Mouse (Mus musculus): ENCODE measurements at regions not wholly inside any gene's neighbourhood (a gene's known extent, or its start where the extent isn't known, plus 50 kb on each side); places are given as distances from the start of the nearest gene placed in this dataset.

DNA sequence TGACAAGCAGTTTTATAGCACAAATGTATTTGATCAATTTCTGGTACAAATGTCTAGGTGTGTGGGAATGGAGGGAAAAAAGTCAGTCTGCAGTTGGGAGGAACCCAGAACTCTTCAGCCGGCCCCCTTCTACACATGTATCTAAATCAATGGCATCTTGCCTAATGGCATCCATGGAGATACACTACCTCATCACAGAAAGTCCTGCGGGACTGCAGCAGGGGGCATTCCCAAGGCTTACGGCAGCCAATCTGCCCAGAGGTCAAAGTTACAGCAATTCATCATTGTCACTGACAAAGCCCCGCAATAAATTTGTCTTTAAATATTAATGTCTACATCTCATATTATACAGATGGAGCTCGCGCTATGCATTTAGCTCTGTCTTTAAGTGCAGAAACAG lies 135.7 kb upstream of the Arhgap5 start:
- no peak overlapping the region for H3K4me3 ChIP-seq
- intact Hi-C loops (cut with DNase I) = no loop called here
- no peak for DNase-seq
- H3K27ac ChIP-seq = no peak overlapping the region
- no peak for TF ChIP-seq CTCF (IDR thresholded peaks at IDR 0.05)

DNA sequence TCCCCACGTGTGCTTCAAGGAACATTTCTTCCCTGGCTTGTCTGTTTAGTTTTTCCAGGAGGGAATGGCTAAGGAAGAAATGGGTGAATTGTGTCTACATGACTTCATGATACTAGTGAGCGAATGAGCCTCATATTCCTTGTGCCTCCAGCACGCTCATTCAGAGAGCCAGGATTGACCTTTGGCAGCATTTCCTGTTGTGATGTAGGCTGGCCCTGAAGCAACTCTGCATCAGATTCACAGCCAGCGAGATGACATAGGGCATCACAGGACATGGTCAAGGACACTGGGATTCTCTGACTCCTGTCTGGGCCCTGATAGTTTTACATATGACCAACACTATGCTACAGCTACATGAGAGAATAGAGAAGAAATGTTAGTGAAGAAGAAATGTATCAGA lies 135.3 kb upstream of the Arhgap5 start:
- intact Hi-C loops (cut with DNase I) = no loop called here
- H3K4me3 ChIP-seq = no peak overlapping the region
- H3K27ac ChIP-seq = no peak overlapping the region
- no peak for DNase-seq
- TF ChIP-seq CTCF (IDR thresholded peaks at IDR 0.05) = no peak

DNA sequence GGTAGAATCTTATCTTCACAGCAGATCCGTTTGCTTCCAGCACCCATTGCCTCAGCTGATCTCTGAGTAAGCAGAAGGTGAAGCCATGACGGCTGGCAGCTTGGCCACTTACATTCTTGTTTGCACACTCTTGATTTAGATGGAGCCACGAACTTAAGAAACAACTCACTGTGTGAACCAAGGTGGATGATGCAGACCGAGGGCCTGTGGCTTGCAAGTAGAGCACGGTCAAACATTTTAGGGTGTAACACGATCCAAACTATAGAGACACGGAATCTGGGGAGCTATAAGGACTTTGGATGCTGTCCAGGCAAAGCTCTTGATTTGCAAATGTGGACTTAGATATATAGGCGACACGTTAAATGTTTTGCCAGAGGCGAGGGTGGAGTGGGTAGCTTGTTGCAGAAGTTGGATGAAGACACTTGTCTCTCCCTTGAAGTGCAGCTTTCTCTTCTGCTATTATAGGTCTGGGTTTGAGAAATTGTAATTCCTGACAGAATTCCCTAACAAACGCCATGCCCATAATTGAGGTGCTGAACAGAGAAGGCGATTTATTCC lies 133.5 kb upstream of the Arhgap5 start:
- no peak for TF ChIP-seq CTCF (IDR thresholded peaks at IDR 0.05)
- intact Hi-C loops (cut with DNase I) = no loop called here

DNA sequence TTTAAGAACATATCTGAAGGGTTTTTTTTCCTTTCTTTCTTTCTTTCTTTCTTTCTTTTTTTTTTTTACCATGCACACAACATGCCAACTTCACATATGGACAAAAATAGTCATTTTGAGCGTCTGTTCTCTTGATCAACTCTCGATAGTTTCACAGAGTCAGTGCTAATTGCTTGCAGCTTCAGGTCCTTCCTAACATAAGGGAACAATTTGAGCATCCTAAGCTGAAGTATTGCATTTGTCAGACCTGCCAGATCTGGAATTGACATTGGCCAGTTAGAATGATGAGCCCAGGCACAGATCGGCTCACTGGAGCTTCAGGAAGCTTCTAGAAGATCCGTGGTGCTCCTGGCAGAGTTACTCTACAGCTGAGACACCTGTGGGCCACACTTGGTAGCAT lies 128.7 kb upstream of the Arhgap5 start:
- DNase-seq = no peak
- Histone ChIP-seq H3K4me3 (no peak overlapping the region), H3K27ac (no peak overlapping the region)
- intact Hi-C loops (cut with DNase I) = no loop called here
- no peak for TF ChIP-seq CTCF (IDR thresholded peaks at IDR 0.05)

More for the DNA sequence above, 133.5 kb upstream of the Arhgap5 start:
- H3K4me3 ChIP-seq = no peak overlapping the region
- H3K27ac ChIP-seq = no peak overlapping the region
- DNase-seq = no peak

DNA sequence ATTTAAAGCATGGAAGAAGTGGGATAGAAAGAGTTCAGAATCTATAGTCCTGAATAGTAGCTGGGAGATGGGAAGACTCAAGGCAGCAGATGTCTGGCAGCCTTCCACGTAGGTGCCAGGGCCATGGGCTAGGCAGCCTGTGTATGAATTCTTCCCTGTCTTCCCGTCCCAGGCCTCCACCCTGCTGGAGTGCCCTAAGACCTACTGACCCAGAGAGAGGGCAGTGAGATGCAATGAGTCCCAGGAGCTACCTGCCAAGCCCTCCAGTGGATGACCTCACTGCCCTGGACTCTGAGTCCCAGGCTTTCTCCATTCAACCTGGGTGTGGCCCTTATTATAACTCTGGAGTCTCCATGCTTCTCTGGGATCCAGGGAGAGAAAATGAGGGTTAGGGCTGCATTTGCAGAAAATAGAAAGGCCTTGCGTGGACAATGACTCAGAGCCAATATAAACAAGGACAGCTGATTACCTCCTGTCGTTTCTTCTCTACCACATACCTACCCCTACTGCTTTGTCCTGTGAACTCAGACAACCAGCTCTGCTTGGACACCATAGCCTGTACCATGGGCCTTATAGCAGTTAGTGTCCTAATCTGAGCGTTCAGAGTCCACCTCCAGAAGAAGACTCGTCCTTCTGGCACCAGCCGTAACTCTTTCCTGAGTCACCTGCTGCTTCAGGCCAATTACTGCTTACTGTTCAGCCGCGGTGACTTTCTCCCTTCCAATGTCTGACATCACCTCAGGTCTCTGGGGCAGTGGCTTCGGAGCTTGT lies 126.9 kb upstream of the Arhgap5 start:
- H3K27ac ChIP-seq = no peak overlapping the region
- H3K4me3 ChIP-seq = no peak overlapping the region
- DNase-seq = no peak
- TF ChIP-seq CTCF (IDR thresholded peaks at IDR 0.05) = no peak
- intact Hi-C loops (cut with DNase I) = no loop called here

DNA sequence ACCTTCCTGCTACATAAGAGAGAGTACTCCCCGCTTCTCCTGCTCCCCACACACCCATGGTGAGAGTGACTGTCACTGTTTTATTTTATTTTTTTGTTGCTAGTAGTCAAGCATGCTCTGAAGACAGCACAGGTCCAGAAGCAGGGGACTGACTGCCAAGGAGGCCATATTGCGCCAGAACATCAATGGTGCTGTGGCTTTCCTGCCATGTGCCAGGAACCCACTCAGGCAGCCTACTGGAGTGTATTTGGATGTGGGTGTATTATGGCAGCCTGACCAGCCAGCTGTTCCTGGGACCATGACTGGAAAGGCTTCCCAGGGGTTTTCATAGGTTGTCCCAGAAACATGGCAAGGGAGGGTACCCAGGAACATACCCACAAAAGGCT lies 126.3 kb upstream of the Arhgap5 start:
- TF ChIP-seq CTCF (IDR thresholded peaks at IDR 0.05) = no peak
- Histone ChIP-seq H3K27ac (no peak overlapping the region), H3K4me3 (no peak overlapping the region)
- intact Hi-C loops (cut with DNase I) = no loop called here
- no peak for DNase-seq

DNA sequence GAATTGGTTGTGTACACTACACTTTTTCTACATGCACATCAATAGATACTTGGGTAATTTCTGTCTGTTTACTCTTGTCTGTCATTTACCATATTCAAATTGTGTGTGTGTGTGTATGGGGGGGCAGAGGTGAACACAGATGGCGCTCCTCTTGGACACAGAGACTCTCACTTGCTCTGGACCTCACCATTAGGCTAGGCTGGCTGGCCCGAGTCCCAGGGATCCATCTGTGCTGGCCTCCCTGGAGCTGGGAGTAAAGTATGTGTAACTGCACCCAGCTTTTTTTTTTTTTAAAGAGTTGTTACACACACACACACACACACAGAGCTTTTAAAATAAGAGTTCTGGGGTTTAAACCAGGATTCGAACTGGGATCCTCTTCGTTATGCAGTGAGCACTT lies 124.5 kb upstream of the Arhgap5 start:
- intact Hi-C loops (cut with DNase I) = no loop called here
- peak; percentile 43 for DNase-seq
- H3K27ac ChIP-seq = no peak overlapping the region
- no peak for TF ChIP-seq CTCF (IDR thresholded peaks at IDR 0.05)
- H3K4me3 ChIP-seq = no peak overlapping the region

DNA sequence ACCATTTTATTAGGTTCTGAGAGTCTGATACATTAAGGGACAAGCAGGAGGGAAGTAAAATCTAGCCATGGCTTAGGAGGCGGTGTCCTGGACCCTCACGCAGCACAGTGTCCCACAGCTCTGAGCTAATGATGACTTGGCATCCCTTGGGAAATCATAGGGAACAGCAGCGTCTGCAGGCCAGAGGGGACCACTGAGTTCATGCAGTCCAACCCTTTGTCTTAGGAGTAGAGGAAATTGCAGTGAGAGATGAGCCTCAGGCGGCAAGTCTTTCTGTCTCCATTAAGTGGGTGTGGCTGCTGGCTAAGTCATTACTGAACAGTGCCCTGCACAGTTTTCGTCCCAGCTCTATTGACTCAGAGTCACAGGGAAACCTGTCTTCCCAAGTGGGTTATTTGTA lies 123.8 kb upstream of the Arhgap5 start:
- intact Hi-C loops (cut with DNase I) = no loop called here
- no peak for DNase-seq
- H3K27ac ChIP-seq = no peak overlapping the region
- no peak for TF ChIP-seq CTCF (IDR thresholded peaks at IDR 0.05)
- no peak overlapping the region for H3K4me3 ChIP-seq

DNA sequence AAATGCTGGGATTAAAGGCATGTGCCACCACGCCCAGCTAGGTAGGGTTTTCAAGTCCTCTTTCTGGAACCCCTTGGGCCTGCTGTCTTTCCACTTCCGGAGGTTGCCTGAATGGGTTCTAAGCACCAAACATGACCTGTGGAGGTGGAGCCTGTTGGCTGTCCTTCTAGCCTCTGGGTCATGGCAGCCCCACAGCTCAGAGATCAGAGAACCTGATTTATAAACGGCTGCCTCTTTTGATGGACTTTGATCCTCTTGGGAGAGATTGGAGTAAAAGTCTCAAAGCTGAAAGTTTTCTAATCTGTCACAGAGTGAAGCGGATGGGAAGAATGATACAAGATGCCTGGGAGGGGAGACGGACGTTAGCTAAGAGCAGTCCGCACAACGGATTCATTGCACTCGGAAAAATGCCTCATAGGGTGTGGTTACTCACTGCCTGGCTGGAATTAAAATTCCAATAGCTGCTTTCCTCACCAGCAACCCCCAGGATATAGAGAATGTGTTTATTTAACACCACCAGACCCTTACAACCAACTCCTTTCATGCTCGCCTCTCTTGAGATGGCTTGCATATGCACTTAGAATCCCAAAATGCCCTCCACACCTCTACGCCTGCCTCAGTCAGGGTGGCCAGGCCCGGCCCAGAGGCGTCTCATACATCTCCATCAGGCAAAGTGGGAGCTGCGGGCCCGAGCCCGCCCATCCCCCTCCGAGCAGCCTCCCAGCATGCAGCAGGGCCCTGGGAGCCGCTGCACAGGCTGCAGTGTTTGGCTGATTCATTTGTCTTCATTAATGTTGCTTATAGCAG lies 122.4 kb upstream of the Arhgap5 start:
- Histone ChIP-seq H3K27ac (no peak overlapping the region), H3K4me3 (no peak overlapping the region)
- intact Hi-C loops (cut with DNase I) = no loop called here
- no peak for DNase-seq
- no peak for TF ChIP-seq CTCF (IDR thresholded peaks at IDR 0.05)

DNA sequence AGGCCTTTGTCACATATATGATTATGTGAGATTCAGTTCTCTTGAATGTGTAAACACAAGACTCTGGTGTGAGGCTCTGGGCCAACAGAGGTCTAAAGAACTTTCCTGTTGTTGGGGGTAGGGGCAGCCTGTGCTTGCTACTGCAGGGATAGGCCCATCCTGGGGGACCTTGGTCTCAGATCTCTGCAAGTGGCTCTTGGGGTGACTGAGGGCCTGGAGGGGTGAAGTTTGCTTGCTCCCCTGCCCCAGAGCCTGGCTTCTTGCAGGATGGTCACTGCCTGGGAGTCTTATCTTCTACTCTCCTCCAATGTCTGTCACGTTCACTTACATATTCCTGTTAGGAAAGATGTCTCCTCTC lies 121.8 kb upstream of the Arhgap5 start:
- Histone ChIP-seq H3K4me3 (no peak overlapping the region), H3K27ac (no peak overlapping the region)
- no peak for TF ChIP-seq CTCF (IDR thresholded peaks at IDR 0.05)
- intact Hi-C loops (cut with DNase I) = no loop called here
- no peak for DNase-seq

DNA sequence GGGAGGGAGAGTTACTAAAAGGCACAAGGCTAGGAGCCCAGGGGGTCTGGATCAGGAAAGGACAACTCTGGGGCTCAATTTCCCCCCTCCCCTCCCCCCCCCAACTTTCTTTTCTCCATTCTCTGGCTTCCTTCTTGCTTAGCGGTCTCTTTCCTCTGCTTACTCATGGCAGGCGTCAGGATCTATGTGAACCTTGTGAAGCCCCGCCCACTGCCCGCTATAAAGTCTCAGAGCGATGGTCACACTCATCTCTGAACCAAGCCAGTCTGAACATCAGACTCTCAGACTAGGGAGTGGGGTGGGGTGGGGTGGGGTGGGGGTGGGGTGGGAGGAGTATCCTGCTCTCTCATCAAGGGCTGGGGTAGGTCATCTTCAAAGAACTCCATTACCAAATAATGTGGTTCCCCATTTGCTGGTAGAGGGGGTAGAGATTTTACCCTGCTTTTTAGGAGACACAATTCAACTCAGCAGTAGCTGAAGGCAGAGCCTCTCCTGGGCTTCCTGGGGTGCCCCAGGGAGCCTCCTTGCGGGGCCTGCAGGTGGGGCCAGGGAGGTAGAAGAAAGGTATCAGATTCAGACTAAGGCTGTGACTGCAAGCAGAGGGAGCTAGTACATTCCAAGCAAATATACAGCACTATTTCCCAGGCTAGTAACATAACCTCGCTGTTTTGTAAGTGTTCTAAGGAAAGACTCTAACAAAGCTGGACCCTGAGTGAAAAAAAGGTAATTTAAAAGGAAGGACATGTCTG lies 120.8 kb upstream of the Arhgap5 start:
- intact Hi-C loops (cut with DNase I) = no loop called here
- no peak for DNase-seq
- peak overlapping the region; percentile 20; the same call in 1 of the 2 replicates for H3K27ac ChIP-seq
- TF ChIP-seq CTCF (IDR thresholded peaks at IDR 0.05) = no peak
- no peak overlapping the region for H3K4me3 ChIP-seq

DNA sequence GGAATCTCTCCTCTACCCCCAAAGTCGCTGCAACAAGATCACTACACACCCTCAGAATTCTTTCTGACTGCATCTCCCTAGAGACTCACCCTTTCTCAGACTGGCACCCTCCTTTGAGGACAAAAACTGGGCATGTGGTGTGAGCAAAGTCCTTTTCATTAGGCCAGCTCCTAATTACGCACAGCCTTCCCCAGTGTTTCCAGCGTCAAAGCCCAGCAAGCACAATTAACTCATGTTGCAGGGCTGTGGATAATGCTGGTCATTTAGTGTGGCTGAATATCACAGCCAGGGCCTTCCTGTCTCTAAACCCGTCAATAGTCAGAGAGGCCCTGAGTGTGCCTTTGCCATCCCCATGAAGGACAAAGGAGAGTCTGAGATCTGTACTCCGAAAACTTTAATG lies 114.2 kb upstream of the Arhgap5 start:
- Histone ChIP-seq H3K4me3 (no peak overlapping the region), H3K27ac (peak overlapping the region; percentile 72)
- intact Hi-C loops (cut with DNase I) = no loop called here
- TF ChIP-seq CTCF (IDR thresholded peaks at IDR 0.05) = no peak
- no peak for DNase-seq

DNA sequence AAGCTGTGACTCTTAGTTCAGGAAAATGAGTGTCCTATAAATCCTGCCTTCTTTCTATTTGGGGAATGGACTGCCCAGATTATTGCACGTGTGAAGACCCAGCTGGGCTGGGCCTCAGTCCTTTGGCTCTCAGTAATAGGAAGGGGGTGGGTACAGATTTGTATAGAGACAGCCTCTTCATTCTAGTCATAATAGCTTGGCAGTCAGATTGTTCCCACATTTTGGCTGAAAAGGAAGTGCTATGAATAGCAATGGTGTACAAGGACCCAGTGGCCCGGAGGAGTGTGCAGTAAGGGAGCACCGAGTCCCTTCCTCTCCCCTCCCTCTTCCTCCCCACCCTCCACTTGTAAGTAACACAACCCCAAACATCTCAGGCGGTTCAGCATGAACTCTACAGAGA lies 113.5 kb upstream of the Arhgap5 start:
- no peak for TF ChIP-seq CTCF (IDR thresholded peaks at IDR 0.05)
- intact Hi-C loops (cut with DNase I) = no loop called here
- H3K27ac ChIP-seq = peak overlapping the region; percentile 72
- no peak for DNase-seq
- no peak overlapping the region for H3K4me3 ChIP-seq
